Mouse (Mus musculus) yolk sac, embryonic 10.5 days (tissue): ENCODE data around the gene Pcyox1.
"Not testable (repeated sequence)": the region's sequence is repeated elsewhere in the genome, so short reads cannot be mapped to it uniquely, and the experiment has no call there.

Experiments
- DNase-seq: peaks from one replicate; pipeline ENCODE4 v3.0.0-alpha.2; 2017; ENCODE audit warnings: low spot score

Gene Pcyox1

DNA sequence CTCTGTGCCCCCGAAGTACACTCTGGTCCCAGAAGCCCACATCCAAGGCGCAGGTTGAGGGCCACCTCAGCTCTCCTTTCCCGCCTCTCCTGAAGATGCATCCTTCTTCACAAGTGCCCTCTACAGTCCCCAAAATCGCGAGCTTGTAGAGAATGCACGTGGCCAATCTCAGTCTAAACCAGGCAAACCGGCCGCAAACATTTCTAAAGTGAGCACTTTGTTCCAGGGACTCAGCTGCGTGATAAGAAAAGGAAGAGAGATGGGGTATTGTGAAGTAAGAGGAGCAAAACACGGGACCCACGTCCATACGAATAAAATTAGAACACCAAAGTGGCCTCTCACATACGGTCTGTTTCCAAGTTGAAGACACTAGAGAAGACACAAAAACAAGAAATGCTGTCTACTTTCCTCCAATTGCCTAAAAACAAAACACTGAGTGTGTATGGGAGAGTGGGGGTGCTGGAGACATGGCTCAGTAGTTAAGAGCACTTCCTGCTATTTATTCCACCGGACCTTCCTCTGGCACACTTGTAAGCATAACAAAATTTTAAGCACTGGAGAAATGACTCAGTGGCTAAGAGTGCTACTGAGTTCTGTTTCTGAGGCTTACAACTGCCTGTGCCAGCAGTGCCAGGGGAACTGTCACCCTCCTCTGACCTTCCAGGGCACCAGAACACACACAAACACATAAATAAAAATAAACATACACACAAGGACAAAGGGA lies 465 bp upstream of the Pcyox1 start:
- no peak for DNase-seq

DNA sequence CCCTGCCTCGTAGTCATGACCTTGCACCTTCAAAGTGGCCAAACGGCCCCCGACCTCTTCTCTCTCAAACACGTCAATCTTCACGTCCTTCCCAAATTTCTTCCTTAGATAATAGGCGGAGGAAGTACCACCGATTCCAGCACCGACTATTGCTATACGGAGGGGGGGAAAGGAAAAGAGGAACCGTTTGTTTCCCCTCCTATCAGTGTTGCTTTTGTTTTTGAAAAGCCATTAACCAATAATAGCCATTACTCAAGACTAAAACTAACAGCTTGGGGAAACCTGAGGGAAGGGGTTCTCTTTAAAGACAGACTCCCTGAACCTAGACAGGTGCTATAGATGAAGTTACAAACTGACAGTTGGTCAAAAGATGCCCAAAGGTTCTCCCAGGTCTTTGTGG lies 985 bp downstream of the Pcyox1 start:
- DNase-seq: no peak

- no peak for DNase-seq
These were observed 1.9 kb downstream of the Pcyox1 start for GRCm38 (mm10) chr6:86395021-86395420.

DNA sequence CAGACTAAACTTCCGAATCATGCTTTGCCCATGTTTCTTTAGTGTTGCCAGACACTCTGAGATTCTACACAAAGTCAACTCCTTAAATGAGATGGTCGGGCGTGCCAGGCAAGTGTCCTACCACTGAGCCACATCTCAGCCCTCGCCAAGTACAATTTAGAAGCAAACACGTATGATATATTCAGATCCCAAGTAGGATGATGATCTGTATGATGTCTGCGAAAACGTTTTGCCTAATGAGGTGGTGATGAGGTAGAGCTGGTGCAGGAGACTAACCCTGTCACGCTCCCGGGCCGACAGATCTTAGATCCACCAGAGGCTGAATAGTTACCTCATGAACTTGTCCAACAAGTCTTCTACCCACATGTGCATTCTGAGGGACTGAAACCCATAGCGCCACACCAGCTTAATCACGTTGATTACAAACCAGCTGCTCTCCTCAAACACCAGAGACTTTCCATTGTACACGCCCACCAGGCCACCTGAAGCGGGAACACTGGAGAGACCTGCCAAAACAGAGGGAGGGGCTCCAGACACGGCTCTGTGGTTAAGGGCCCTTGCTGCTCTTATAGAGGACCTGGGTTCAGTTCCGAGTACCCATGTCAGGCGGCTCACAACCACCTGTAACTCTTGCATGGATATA lies 2.8 kb downstream of the Pcyox1 start:
- no peak for DNase-seq

DNA sequence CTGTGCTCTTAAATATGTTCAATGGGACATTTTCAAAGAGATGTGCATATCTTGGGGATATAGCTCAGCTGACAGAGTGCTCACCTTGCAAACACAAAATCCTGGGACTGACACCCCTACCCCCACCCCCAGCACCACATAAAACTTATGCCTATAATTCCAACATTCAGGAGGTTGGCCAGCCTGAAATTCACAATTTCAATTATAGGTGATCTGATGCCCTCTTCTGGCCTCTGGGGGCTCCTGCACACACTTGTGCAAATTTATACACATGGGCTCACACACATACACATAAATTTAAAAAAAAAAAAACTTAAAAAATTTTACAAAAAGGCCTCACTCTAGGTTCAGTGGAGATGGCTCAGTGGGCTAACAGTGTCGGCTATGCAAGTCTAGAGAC lies 3.8 kb downstream of the Pcyox1 start:
- no peak for DNase-seq

GRCm38 (mm10) chr6:86391326-86391725 lies 5.6 kb downstream of the Pcyox1 start:
- no peak for DNase-seq

DNA sequence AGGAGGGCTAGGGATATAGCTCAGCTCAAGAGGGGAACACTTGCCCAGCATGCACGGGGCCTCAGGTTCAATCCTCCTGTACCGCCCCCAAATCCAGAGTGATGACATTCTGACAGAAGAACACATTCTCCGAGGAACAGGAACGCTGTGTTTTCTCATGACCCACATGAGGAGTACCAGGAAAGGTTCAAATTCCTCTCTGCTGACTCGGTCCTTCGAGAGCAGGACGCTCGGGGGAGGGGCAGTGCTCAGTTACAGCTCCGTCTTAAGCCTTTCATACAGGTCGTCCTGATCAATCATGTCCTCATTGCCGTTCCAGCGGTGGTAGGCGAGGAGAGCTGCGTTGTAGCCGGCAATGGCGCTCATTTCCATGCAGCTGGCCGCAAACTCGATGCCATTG lies 8.5 kb downstream of the Pcyox1 start:
- peak; percentile 73 for DNase-seq

- peak; percentile 55 for DNase-seq
These were observed 9.6 kb downstream of the Pcyox1 start for GRCm38 (mm10) chr6:86387313-86387712.

GRCm38 (mm10) chr6:86385362-86386104 lies 11.4 kb downstream of the Pcyox1 start:
- DNase-seq: peak; percentile 69

DNA sequence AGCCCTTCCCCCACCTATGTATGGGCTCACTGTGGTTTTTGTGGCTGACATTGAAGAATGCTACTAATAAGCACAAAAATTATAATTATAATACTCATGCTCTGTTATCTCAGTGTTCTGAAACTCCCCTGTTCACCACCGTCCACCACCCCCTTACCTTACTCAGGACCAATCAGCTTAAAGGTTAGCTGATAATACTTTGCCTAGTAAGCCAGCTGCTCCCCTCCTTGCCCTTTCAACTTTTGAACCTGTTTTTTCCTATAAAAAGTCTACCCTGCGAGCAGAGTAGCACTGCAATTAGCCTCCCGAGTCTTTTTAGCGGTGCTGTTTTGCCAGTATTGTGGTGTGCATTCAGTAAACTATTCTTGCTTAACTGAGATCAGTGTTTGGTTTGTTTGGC lies 12.3 kb downstream of the Pcyox1 start:
- DNase-seq: peak; percentile 63

DNA sequence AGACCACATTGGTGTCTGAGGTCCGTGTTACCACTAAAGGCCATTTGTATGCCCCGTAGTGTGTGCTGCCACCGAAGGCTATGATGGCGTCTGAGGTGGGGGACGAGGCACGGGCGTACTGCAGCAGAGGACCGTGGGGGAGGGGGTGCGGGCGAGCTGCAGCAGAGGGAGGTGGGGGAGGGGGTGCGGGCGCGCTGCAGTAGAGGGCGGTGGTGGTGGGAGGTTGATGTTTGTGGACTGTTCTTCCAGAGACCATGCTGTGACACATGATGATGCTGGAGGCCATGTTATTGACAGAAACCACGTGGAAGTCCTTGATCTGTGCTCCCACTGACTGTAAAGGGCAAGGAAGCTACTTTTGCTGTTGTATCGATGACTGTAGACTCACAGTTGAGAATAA lies 13.6 kb downstream of the Pcyox1 start:
- no peak for DNase-seq

DNA sequence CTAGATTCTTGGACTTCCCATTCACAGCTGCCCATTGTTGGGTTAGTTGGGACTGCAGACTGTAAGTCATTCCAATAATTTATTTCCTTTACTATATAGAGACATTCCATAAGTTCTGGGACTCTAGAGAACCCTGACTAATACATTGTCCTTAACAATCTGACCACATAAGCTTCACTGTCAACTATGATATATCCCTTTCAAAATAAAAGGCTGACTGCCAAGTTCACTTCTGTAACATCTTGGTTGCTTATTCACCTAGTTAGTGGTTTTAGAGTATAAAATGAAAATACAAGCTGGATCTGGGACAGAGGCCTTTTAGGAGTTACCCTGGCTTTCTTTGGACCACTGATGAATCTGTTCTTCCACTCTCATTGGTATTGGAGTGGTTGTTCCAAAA lies 14.4 kb downstream of the Pcyox1 start:
- DNase-seq: no peak

- DNase-seq: not testable (repeated sequence)
These were observed 16.8 kb downstream of the Pcyox1 start for GRCm38 (mm10) chr6:86380112-86380511.

- DNase-seq: no peak
These were observed 18.6 kb downstream of the Pcyox1 start for GRCm38 (mm10) chr6:86378341-86378740.

DNA sequence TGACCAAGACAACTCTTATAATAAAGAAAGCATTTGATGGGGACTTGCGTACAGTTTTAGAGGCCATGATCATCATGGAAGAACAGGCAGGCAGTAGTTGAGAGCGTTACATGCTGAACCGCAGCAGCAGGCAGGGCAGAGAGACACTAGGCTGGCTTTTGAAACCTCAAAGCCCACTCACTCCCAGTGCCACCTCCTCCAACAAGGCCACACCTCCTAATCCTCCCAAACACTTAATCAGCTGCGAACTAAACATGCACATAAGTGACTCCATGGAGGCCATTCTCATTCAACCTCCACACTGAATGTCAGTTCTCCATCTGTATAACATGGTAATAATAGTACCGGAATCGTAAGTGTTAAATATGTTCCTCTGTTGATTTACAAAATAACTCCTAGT lies 23.4 kb downstream of the Pcyox1 start:
- DNase-seq: no peak

DNA sequence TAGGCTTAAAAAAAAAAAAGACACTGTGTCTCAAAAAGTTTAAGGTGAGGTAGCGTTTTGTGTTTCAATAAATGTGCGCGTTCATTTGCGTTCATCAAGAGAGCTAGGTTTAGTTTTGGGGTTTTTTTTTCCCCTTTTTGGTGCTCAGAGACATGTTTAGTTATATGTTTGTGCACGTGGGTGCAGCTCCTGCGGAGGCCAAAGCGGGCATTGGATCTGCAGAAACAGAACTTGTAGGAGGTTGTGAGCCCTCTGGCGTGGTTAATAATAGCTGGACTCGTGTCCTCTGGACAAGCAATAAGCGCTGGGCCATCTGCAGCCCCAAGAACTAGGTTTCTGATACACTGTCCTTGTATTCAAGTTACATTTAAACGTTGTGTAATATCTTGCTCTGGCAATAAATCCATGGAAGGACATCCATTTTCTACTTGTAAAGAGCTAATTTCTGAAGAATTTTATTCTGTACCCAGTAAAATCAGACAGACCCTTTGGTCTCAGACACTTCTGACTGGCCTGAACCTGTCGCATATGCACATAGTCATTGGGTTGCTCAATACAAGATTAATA lies 24.9 kb downstream of the Pcyox1 start:
- no peak for DNase-seq

GRCm38 (mm10) chr6:86371340-86371911 lies 25.5 kb downstream of the Pcyox1 start:
- peak; percentile 95 for DNase-seq

- DNase-seq: no peak
These were observed 26.1 kb downstream of the Pcyox1 start, which contains the start of gene Snrpg for GRCm38 (mm10) chr6:86370764-86371339. Snrpg (plus strand) TSS chr6:86371304.

DNA sequence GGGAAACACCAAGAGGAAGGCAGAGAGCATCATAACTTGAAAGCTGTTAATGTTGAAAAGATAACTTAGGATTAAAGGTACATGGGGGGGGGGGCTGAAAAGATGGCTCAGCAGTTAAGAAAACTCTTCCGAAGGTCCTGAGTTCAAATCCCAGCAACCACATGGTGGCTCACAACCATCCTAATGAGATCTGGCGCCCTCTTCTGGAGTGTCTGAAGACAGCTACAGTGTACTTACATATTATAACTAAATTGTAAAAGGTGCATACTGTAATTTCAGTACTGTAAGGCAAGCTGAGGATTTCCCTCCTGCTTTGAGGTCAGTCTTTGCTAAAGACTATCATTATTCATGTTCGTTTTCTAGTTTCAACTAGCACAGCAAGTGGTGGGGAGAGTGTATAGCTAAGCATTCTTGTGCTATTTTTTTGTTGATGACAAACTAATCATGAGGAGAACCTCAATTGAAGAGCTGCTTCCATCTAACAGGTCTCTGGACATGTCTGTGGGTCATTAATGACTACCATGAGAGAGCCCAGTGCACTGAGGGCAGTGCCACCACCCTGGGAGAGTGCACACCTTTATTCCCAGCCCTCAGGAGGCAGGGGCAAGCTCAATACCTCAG lies 26.8 kb downstream of the Pcyox1 start:
- DNase-seq: no peak

- no peak for DNase-seq
These were observed 28.5 kb downstream of the Pcyox1 start for GRCm38 (mm10) chr6:86368479-86368878.

- DNase-seq: no peak
These were observed 30.1 kb downstream of the Pcyox1 start for GRCm38 (mm10) chr6:86366853-86367249.
